Mouse (Mus musculus): ENCODE data around the gene Morc1.

Gene Morc1

DNA sequence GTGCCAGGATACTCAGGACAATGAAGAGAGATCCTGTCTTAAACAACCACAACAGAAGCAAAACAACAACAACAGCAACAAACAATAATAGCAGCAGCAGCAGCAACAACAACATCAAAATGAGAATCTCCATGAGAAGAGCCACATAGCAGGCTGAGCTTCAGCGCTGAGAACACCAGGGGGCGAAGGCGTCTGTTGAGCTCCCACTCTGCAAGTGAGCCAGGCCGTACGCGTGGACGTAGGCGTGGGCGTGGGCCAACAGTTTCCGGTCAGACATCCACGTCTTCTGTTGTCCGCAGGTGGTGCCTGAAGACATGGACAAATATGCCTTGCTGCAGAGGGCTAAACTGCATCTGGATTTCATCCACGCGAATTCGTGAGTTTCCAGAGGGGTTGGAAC, at the start of gene Morc1:
Gene Morc1, plus strand, starts transcription at position 211 of the 400 bp plus-strand sequence.
- peak; percentile 19 for DNase-seq (ENCODE audit: low read depth, low spot score)

GRCm38 (mm10) chr16:48383582-48384257, 47.3 kb upstream of the Morc1 start:
- no peak for DNase-seq (ENCODE audit: low read depth, low spot score)

- DNase-seq (ENCODE audit: low read depth, low spot score), result no peak
These were observed 44.1 kb upstream of the Morc1 start for GRCm38 (mm10) chr16:48386982-48387381.

GRCm38 (mm10) chr16:48395278-48395677, 35.8 kb upstream of the Morc1 start:
- DNase-seq (ENCODE audit: low read depth, low spot score), result no peak

DNA sequence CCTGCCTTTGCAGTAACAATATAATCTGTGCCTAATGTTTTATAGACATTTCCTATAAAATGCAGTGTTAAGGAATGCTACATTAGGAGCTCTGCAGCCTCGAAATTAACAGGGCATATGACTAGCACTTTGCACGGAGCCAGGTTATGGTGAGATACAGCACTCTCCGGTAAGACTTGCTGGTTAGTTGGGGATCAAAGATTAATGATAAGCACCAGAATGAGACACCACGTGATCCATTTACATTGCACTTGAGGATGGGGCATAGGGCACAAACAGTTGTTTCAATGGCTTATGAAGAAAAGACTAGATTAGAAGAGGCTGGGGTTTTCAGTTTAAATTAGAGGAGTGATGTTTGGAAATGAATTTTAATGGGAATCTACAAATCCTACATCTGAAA, 28.1 kb upstream of the Morc1 start:
- no peak for DNase-seq (ENCODE audit: low read depth, low spot score)

GRCm38 (mm10) chr16:48403423-48403822, 27.6 kb upstream of the Morc1 start:
- no peak for DNase-seq (ENCODE audit: low read depth, low spot score)

DNA sequence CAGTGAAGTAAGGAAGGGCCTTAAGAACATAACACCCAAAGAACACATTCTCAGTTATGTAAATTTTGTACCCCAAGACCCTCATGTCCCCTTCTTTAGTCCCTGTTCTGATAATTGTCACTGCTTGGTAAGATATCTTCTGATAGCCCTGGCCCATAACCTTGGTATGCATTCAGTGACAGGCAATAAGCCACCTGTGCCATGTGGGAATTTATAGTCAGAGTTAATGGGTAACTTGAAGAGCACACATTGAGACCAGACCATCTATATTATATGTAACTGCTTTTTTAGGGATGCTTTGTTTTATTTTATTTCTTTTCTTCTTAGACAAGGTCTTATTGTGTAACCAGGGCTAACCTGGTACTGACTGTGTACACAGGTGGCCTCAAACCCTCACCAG, 27.0 kb upstream of the Morc1 start:
- no peak for DNase-seq (ENCODE audit: low read depth, low spot score)

GRCm38 (mm10) chr16:48405674-48406403, 25.2 kb upstream of the Morc1 start:
- no peak for DNase-seq (ENCODE audit: low read depth, low spot score)

- no peak for DNase-seq (ENCODE audit: low read depth, low spot score)
These were observed 21.5 kb upstream of the Morc1 start for GRCm38 (mm10) chr16:48409580-48409979.

- no peak for DNase-seq (ENCODE audit: low read depth, low spot score)
These were observed 20.9 kb upstream of the Morc1 start for GRCm38 (mm10) chr16:48410125-48410524.

DNA sequence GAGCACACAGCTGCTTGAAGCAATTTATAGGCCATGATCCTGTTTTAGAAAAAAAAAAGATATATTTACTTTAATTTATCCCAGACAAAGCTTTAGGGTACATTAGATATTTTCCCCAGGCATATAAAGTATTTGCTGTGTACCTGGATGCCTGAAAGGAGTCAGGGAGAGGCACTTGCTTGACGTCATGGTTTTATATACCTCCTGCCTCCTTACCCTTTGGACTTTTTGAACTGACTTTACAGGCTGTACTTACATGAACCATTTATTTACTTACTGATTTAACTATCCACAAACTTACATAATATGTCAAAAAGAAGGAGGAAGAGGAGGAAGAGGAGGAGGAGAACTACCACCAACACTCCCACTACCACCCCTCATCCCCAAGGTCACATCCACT, 18.8 kb upstream of the Morc1 start, which contains the start of gene Gm5485:
Gene Gm5485, minus strand, starts transcription at position 171 of the 400 bp plus-strand sequence.
- no peak for DNase-seq (ENCODE audit: low read depth, low spot score)

GRCm38 (mm10) chr16:48418557-48418956, 12.5 kb upstream of the Morc1 start:
- DNase-seq (ENCODE audit: low read depth, low spot score), result no peak

DNA sequence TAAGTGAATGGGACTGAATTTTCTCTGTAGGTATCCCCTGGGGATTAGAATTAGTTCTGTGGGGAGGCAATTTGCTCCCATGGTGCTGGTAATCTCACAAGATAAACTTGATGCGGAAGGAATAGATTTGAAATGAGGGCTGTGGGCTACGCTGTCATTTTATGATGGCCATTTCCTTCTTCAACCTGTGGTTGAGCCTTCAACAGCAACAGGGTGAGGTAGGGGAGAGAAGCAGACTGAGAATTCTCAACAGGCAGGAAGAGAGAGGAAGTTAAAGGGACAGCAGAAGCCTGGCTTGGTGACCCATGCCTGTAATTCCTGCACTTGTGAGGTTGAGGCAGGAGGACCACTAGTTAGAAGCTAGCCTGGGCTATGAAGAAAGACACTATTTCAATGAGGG, 12.0 kb upstream of the Morc1 start:
- no peak for DNase-seq (ENCODE audit: low read depth, low spot score)

- DNase-seq (ENCODE audit: low read depth, low spot score), result no peak
These were observed 8.5 kb upstream of the Morc1 start for GRCm38 (mm10) chr16:48422501-48422900.

DNA sequence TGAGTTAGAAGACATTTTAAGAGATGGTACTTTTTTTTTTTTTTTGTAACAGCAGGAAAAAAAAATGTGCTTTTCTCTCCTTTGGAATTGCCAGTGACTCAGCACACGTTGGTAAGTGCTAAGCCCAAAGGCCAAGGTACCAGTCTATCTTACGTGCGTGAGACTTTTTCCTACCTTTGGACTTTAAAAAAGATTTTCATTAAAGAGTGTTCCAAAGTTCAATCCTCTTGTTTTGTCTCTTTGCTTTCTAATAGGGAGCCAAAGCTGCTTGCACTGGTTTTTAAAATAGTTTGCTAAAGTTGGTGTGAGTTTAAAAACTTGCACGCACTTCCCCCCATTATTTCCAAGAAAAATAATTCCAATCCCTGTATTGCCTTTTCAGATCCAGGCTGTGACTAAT, 7.0 kb upstream of the Morc1 start:
- DNase-seq (ENCODE audit: low read depth, low spot score), result no peak

DNA sequence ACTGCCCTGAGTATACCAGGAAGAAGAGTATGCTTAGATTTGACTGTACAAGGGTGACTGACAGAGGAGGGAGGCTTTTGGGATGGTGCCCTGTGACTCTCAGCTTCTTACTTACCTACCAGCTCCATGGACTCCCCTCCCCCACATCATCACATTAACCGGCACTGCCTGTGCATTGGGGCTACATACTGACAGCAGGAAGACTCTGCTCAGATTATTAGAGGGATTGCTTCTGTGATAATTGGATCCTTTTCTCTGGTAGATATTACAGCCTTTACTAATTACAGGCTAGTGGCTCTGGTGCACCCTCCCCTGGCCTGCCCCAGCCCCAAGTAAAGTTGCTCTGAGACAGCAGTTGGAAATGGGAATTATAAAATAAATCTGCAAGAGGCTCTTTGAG, 1.6 kb upstream of the Morc1 start:
- no peak for DNase-seq (ENCODE audit: low read depth, low spot score)

- DNase-seq (ENCODE audit: low read depth, low spot score), result no peak
These were observed 4.4 kb downstream of the Morc1 start for GRCm38 (mm10) chr16:48435454-48435853.

DNA sequence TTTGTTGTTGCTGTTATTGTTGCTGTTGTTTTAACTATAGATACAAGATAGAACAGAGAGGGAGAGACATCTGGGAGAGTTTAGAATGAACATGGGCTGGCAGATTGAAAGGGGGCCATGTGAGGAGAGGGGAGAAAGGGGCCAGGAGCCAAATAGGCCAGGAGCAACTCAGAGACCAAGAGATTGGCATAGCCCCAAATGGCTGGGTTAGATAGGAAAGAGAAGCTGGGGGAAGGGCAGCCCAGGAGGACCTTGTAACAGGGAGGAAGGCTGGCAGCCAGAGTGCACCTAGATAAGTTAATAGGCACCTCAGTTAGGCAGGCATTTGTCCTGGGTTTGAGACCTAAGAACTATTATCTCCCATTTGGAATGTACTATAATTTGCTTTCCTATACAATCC, 6.4 kb downstream of the Morc1 start:
- DNase-seq (ENCODE audit: low read depth, low spot score), result no peak

DNA sequence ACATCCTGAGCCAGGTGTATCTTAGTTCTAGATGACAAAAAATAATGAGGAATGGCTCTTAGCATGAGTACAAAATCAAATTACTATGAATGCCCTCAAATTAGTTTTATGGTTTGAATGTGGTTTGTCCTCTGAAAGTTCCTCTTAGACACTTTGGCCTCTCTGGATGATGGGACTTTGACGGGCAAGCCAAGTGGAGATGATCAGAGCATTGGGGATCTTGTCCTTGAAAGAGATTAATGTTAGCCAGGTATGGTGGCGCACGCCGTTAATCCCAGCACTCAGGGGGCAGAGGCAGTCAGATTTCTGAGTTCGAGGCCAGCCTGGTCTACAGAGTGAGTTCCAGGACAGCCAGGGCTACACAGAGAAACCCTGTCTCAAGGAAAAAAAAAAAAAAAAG, 13.6 kb downstream of the Morc1 start:
- DNase-seq (ENCODE audit: low read depth, low spot score), result no peak

DNA sequence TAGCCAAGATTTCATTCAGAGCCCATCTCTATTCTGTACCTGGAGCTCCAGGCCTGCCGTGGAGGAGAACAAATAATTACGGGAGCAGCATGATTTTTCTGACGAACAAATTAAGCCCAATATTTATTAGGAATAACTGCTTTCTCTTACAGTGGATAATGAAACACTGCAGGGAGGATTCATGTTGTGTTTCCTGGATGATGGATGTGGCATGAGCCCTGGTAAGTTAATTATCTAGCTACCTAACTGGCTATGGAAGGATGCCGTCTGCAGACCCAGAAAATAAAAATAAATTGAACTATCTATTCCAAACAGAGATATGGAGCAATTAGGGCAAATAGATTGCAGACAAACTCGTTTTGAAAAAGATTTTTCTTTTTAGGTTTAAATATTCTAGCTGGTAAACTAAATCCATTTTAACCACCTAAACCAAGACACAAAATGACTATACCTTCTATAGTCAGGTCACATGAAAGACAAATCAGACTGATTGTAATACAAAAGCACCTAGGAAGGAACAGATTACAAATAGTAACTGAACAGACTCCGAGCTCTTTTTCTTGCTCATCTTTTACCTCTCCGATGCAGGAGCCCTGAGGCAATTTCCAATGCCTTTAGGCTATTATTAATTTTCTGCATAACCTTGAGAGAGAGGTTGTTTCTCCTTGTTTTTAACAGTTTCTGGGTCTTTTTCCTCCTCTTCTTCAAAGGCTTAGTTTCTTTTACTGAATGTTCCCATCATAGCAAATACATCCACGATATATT, 15.3 kb downstream of the Morc1 start:
- DNase-seq (ENCODE audit: low read depth, low spot score), result no peak

DNA sequence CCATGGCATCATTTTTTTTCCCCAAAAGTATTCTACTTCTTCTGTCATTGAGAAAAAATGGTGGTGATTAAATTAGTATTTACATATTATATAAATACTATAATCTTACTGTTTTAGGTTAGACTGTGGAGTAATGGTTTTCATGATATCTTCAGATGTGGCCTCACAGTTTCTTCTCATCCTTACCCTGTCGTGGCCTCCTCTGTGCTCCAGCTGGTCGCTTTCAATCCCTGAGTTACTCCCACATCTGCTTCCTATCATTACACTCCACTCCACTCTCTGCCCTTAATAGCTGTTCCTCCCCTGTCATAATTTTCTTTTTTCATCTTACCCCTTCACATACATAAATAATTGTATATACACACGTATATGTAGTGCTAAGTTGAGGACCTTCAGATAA, 22.2 kb downstream of the Morc1 start:
- DNase-seq (ENCODE audit: low read depth, low spot score), result no peak

DNA sequence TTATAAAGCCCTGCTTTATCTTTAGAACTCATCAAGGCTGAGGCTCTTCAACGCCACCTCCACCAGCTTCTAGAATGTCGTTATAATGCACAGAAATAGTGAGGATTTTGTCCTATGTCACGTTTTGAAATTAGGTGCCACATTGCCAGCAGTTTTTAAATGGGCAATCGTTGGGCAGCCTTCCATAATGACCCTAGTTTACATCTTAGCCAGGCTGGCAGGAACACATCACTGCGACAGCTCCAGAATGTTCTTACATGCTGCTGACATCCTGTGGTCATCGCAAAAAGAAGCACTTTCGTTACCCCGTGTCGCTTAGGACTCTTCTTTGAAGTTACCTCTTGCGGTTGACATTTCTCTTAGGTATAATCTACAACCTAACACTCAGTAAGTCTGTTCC, 42.4 kb downstream of the Morc1 start:
- DNase-seq (ENCODE audit: low read depth, low spot score), result no peak

Data from CD4-positive, CD25-positive, alpha-beta regulatory T cell, adult 2 months (primary cell).